Mouse (Mus musculus) embryonic facial prominence, embryonic 10.5 days (tissue): ENCODE data around the gene Ezh1. TPM values are rescaled to one million over a fixed set of nuclear protein-coding genes. Genes with fewer than 3 reads are reported as not detected.
A peak's percentile ranks its signal among the peaks of the same experiment; 100 is the strongest.

Experiments used
- DNase-seq: peaks from one replicate; pipeline ENCODE4 v3.0.0-alpha.2; 2017; ENCODE audit warnings: low spot score
- H3K27ac ChIP-seq: fragments of 300-500 bp; sonication (generic); replicated peaks from 2 replicates; pipeline ENCODE4 v1.5.1; 2016; ENCODE audit warnings: mild to moderate bottlenecking
- H3K27me3 ChIP-seq: fragments of 300-500 bp; sonication (generic); replicated peaks from 2 replicates; pipeline ENCODE4 v1.6.1; 2016; ENCODE audit warnings: low read depth, mild to moderate bottlenecking; ENCODE audit not compliant: poor library complexity, severe bottlenecking
- H3K36me3 ChIP-seq: fragments of 300-500 bp; sonication (generic); replicated peaks from 2 replicates; pipeline ENCODE4 v1.6.1; 2016; ENCODE audit warnings: mild to moderate bottlenecking, moderate library complexity
- H3K4me1 ChIP-seq: fragments of 300-500 bp; sonication (generic); 2 replicates; pipeline ENCODE4 v1.6.1; 2016
- H3K4me3 ChIP-seq: fragments of 300-500 bp; sonication (generic); 2 replicates; pipeline ENCODE4 v1.5.1; 2016; ENCODE audit warnings: mild to moderate bottlenecking, moderate library complexity
- H3K9me3 ChIP-seq: fragments of 300-500 bp; sonication (generic); 2 replicates; pipeline ENCODE4 v1.6.1; 2016; ENCODE audit warnings: mild to moderate bottlenecking
- WGBS: fragments of 180-500 bp; shearing (Covaris S2); methylation state at CpG from one replicate; pipeline ENCODE4 v1.1.7; 2016; 5-methylcytosine and 5-hydroxymethylcytosine counted together
- polyA plus RNA-seq: library from polyadenylated mRNA; unstranded; fragments of >200 nt; fragmentation: Nextera tagmentation; extraction: Ambion mirVana; gene quantifications from 2 replicates; pipeline ENCODE4 v1.2.1, GENCODE M21; 2016

The Ezh1 gene
- polyA plus RNA-seq, 1 experiment from 2014 or later, result 13.3 TPM

DNA sequence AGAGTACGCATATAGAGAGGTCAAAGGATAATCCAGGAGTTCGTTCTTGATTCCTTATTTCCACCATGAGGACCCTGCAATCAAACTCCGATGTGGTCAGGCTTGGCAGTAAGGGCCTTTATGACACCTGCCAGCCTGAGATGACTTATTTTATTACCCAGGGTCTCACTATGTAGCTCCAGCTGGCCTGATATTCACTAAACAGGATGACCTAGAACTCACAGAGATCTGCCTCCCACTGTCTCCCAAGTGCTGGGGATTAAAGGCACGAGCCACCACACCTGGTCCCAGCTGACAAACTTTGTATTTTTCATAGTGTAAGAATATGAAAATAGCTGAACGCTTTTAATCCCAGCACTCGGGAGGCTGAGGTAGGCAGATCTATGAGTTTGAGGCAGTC lies 71.1 kb downstream of the Ezh1 start:
- H3K9me3 ChIP-seq, result no peaks in the 10 kb centered on the region
- 69% methylated on average over 6 of the region's 6 CpGs for WGBS
- H3K27ac ChIP-seq, result no peak overlapping the region
- H3K4me1 ChIP-seq, result peaks cover 21% of the 10 kb centered on the region
- no peak for DNase-seq
- peaks cover 30% of the 10 kb centered on the region for H3K27me3 ChIP-seq
- peak overlapping the region; percentile 55; the same call in 1 of the 2 replicates for H3K4me3 ChIP-seq
- H3K36me3 ChIP-seq, result no peaks in the 10 kb centered on the region

DNA sequence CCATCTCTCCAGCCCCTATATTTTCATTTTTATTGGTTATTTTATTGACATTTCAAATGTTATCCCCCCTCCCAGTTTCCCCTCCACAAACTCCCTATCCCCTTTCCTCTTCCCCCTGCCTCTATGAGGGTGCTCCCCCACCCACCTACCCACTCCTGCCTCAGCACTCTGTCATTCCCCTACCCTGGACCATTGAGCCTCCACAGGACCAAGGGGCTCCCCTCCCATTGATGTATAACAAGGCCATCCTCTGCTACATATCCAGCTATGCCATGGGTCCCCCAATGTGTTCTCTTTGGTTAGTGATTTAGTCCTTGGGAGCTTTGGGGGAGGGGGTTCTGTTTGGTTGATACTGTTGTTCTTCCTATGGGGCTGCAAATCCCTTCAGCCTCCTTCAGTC lies 71.6 kb downstream of the Ezh1 start:
- peaks cover 26% of the 10 kb centered on the region for H3K4me1 ChIP-seq
- peaks cover 30% of the 10 kb centered on the region for H3K27me3 ChIP-seq
- no peaks in the 10 kb centered on the region for H3K36me3 ChIP-seq
- no peak overlapping the region for H3K4me3 ChIP-seq
- H3K9me3 ChIP-seq, result no peaks in the 10 kb centered on the region
- no peak overlapping the region for H3K27ac ChIP-seq
- no peak for DNase-seq

DNA sequence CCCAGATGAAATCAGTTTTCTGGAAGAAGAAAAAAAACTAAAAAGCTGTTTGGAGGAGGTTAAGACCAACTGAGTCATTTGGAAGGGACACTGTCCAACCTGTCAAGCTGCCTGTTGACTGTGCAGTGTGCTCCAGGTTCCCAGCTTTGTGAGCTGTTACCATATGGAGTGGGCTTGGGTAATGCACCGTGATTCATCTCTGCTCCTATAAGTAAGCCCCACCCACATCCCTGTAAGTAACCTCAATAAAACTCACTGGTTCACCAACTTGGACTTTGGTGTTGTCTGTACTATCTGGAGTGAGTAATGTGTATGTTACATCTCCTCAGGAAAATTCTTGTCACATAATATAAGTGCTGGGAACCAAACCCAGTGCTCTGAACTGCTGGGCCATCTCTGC lies 73.4 kb downstream of the Ezh1 start:
- H3K4me1 ChIP-seq, result peaks cover 40% of the 10 kb centered on the region
- no peaks in the 10 kb centered on the region for H3K9me3 ChIP-seq
- WGBS, result 75% methylated on average over 1 of the region's 1 CpGs
- H3K4me3 ChIP-seq, result no peak overlapping the region
- H3K27me3 ChIP-seq, result peaks cover 22% of the 10 kb centered on the region
- no peak for DNase-seq
- no peaks in the 10 kb centered on the region for H3K36me3 ChIP-seq
- no peak overlapping the region for H3K27ac ChIP-seq

DNA sequence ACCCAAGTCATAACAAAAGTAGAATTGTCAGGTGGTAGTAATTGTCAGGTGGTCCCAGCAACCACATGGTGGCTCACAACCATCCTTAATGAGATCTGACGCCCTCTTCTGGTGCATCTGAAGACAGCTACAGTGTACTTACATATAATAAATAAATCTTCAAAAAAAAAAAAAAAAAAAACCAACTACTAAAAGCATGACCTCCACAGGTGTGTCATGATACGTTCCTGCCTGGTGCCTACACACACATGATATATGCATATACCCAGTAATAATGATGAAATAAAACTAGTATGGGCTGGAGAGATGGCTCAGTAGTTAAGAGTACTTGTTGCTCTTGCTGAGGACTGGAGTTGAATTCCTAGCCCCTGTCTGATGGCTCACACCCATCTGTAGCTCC lies 75.2 kb downstream of the Ezh1 start:
- no peak overlapping the region for H3K4me3 ChIP-seq
- H3K27me3 ChIP-seq, result peaks cover 7% of the 10 kb centered on the region
- 45% methylated on average over 2 of the region's 2 CpGs for WGBS
- H3K9me3 ChIP-seq, result no peaks in the 10 kb centered on the region
- no peak for DNase-seq
- no peaks in the 10 kb centered on the region for H3K36me3 ChIP-seq
- H3K4me1 ChIP-seq, result peaks cover 41% of the 10 kb centered on the region
- H3K27ac ChIP-seq, result no peak overlapping the region

DNA sequence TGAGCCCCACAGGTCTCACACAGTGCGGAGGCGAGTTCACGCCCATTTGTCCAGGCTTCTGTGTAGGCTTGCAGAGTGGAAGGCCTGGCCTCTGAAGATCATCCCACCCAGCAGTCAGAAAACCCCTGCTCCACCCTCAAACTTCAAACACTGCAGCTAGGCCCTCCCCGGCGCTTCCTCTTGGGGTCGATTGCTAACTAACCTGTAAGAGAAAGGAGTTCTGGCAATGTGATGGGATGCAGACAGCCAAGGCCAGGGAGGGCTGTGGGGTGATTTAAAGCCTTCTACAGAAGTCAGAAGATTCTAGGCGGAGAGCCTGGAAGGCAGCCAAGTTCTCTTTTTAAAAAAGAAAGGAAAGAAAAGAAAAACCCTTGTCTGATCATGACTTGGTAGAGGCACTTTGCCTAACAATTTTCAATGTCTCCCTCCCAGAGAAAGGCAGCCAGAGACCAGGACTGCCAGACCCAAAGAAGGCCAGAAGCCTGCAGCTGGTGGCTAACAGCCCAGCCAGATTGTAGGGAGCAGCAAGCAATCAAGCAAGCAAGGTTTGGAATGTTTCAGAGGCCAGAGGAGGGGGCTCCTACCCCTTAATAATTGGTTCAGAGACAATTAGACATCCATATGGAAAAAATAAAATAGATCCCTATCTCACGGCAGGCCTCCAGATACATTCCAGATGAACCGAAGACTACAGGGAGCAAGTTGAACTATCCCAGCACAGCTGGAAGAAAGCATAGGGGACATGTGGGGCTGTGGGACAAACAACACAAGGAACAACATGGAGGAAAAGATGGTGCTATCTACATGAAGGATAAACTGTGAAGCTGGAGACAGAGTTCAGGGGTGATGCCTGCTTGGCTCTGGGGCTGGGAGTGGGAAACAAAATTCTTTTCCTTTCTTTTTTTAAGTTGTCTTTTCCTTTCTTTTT lies 76.8 kb downstream of the Ezh1 start:
- 56% methylated on average over 9 of the region's 9 CpGs for WGBS
- no peaks in the 10 kb centered on the region for H3K9me3 ChIP-seq
- no peak overlapping the region for H3K4me3 ChIP-seq
- no peaks in the 10 kb centered on the region for H3K27me3 ChIP-seq
- DNase-seq, result peak; percentile 60
- no peaks in the 10 kb centered on the region for H3K36me3 ChIP-seq
- peaks cover 31% of the 10 kb centered on the region for H3K4me1 ChIP-seq
- H3K27ac ChIP-seq, result peak overlapping the region; percentile 76

DNA sequence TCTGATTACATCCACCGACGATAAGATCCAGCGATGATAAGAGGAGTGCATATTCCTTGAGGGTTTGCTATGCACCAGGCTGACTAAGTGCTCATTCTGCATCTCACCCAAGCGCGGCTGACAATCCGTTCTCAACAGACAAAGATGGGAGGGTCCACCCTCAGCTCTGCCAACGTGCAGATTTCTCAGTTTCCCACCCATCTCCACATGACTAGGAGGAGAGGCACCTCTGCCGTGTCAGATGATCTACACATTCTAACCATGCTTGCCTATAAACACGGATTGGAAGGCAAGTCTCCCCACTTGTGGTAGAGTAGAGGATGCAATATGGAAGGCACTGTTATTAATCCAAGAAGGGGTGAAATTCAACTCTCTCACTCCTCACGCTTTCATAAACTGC lies 77.5 kb downstream of the Ezh1 start:
- H3K27ac ChIP-seq, result peak overlapping the region; percentile 76
- DNase-seq, result no peak
- no peaks in the 10 kb centered on the region for H3K36me3 ChIP-seq
- H3K4me3 ChIP-seq, result no peak overlapping the region
- 69% methylated on average over 10 of the region's 10 CpGs for WGBS
- H3K4me1 ChIP-seq, result peaks cover 35% of the 10 kb centered on the region
- H3K9me3 ChIP-seq, result no peaks in the 10 kb centered on the region
- H3K27me3 ChIP-seq, result no peaks in the 10 kb centered on the region

DNA sequence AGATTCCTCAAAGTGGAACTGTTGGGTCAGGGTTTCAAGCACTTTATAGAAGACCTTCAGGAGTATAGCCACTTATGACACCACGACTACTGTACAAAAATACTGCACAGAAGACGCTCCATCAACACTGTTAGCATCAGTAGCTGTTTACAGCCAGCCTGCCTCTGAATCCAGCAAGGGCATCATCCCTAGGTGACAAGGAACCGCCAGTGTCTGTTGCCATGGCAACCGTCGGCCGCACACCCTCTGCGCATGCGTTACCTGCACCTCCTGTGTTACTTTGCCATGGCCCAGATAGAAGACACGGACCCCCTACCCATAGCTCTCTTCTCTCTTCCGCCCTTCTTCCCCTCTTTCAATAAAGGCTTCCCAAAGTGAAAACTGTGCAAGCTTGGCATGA lies 79.9 kb downstream of the Ezh1 start:
- H3K4me1 ChIP-seq, result peaks cover 40% of the 10 kb centered on the region
- no peaks in the 10 kb centered on the region for H3K9me3 ChIP-seq
- peaks cover 7% of the 10 kb centered on the region for H3K27me3 ChIP-seq
- 20% methylated on average over 10 of the region's 10 CpGs for WGBS
- H3K36me3 ChIP-seq, result no peaks in the 10 kb centered on the region
- no peak overlapping the region for H3K27ac ChIP-seq
- peak; percentile 69 for DNase-seq
- H3K4me3 ChIP-seq, result no peak overlapping the region

DNA sequence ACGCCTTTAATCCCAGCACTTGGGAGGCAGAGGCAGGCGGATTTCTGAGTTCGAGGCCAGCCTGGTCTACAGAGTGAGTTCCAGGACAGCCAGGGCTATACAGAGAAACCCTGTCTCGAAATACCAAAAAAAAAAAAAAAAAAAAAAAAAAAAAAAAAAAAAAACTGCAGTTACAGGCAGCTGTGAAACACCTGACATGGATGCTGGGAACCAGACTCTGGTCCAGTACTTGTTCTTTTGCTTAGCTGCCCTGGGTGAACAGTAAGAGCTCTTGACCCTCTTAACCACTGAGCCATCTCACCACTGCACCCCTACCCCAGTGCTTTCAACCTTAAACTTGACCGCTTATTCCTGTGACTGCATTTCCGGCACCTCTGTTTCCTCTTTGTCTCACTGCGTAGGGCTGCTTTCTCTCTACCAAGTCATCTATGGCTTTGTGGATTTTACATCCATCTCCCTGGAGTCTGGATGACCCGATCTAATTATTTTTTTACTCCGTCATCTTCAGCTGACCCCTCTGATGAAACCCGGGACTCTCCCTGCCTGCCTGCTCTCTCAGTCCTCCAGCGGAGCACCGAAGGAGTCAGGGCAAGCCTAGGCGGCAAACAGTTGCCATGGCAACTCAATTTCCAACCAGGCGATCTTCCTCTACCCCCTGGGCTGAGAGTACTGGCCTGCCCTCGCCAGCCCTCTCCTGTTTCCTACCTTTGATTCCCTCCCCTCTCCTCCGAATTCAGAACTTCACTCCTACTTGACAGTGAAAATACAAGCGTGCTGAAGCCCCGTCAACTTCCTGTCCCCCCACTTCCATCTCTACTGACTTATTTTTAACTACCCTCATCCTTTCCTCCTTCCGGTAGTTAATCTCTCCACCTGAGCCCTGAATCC lies 82.7 kb downstream of the Ezh1 start:
- H3K27me3 ChIP-seq, result peaks cover 29% of the 10 kb centered on the region
- peaks cover 44% of the 10 kb centered on the region for H3K4me1 ChIP-seq
- peak overlapping the region; percentile 47 for H3K4me3 ChIP-seq
- peak overlapping the region; percentile 7 for H3K27ac ChIP-seq
- H3K9me3 ChIP-seq, result no peaks in the 10 kb centered on the region
- no peaks in the 10 kb centered on the region for H3K36me3 ChIP-seq
- DNase-seq, result peak; percentile 79
- 23% methylated on average over 19 of the region's 19 CpGs for whole genome bisulfite sequencing

DNA sequence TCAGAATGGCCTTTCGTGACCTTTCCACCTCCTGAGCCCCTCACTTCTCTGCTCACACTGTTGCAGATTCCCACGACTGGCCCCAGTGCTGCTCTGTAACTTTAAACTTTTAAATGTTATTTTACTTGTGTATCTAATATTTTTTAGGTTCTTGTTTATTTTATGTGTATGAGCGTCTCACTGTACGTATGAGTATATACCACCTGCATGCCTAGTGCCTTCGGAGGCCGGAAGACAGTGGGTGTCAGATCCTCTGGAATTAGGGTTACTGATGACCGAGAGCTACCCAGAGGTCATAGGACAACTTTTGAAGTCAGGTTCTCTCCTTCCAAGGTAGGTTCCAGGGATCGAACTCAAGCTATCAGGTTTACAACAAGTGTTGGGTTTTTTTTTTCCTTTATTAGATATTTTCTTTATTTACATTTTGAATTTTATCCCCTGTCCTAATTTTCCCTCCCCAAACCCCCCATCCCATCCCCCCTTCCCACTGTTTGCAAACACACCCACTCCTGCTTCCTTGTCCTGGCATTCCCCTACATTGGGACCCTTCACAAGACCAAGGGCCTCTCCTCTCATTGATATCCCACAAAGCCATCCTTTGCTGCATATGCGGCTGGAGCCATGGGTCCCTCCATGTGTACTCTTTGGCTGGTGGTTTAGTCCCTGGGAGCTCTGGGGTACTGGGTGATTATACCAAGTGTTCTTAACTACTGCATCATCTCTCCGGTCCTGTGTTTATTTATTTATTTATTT lies 83.9 kb downstream of the Ezh1 start:
- Histone ChIP-seq H3K9me3 (no peaks in the 10 kb centered on the region), H3K36me3 (no peaks in the 10 kb centered on the region), H3K27me3 (peaks cover 29% of the 10 kb centered on the region), H3K4me1 (peaks cover 38% of the 10 kb centered on the region), H3K27ac (no peak overlapping the region), H3K4me3 (no peak overlapping the region)
- no peak for DNase-seq
- WGBS, result 87% methylated on average over 10 of the region's 10 CpGs

Other genes starting within 250 kb of the Ezh1 start
- 30.1 and 30.5 TPM in 2 replicates for gene Atp6v0a1, start 217.0 kb downstream of the Ezh1 start, polyA plus RNA-seq
- 7.4 and 8.9 TPM in 2 replicates for gene Naglu, start 156.5 kb downstream of the Ezh1 start, polyA plus RNA-seq
- gene Hsd17b1, start 148.1 kb downstream of the Ezh1 start, polyA plus RNA-seq, result 0.21 TPM in 1 of 2 replicates, not detected in the other
- gene Coasy, start 143.9 kb downstream of the Ezh1 start, polyA plus RNA-seq, result 48.7 and 51.1 TPM in 2 replicates
- gene Mlx, start 139.2 kb downstream of the Ezh1 start, polyA plus RNA-seq, result 40.6 and 41.0 TPM in 2 replicates
- 69.5 and 72.3 TPM in 2 replicates for gene Psmc3ip, start 131.0 kb downstream of the Ezh1 start, polyA plus RNA-seq
- 19.7 and 20.2 TPM in 2 replicates for gene Retreg3, start 106.6 kb downstream of the Ezh1 start, polyA plus RNA-seq
- gene Tubg1, start 106.5 kb downstream of the Ezh1 start, polyA plus RNA-seq, result 135 and 142 TPM in 2 replicates
- 4.9 and 5.7 TPM in 2 replicates for gene Tubg2, start 70.6 kb downstream of the Ezh1 start, polyA plus RNA-seq
- gene Cntnap1, start 55.9 kb downstream of the Ezh1 start, polyA plus RNA-seq, result 0.23 and 0.31 TPM in 2 replicates
- 3.7 and 4.0 TPM in 2 replicates for gene Plekhh3, start 55.1 kb downstream of the Ezh1 start, polyA plus RNA-seq
- 0.16 TPM in 1 of 2 replicates, not detected in the other for gene Ccr10, start 51.0 kb downstream of the Ezh1 start, polyA plus RNA-seq
- 66.4 and 68.4 TPM in 2 replicates for gene Ramp2, start 19.6 kb upstream of the Ezh1 start, polyA plus RNA-seq
- gene Vps25, start 27.2 kb upstream of the Ezh1 start, polyA plus RNA-seq, result 124 TPM in 2 replicates
- 6.0 and 8.3 TPM in 2 replicates for gene Wnk4, start 34.1 kb upstream of the Ezh1 start, polyA plus RNA-seq
- 1.3 and 1.4 TPM in 2 replicates for gene Cntd1, start 52.5 kb upstream of the Ezh1 start, polyA plus RNA-seq
- 200 and 203 TPM in 2 replicates for gene Coa3, start 52.7 kb upstream of the Ezh1 start, polyA plus RNA-seq
- gene Becn1, start 75.8 kb upstream of the Ezh1 start, polyA plus RNA-seq, result 141 and 154 TPM in 2 replicates
- 189 and 203 TPM in 2 replicates for gene Psme3, start 89.8 kb upstream of the Ezh1 start, polyA plus RNA-seq
- gene Aoc2, start 98.6 kb upstream of the Ezh1 start, polyA plus RNA-seq, result 2.6 and 3.4 TPM in 2 replicates
- gene Aoc3, start 104.1 kb upstream of the Ezh1 start, polyA plus RNA-seq, result 0.04 TPM in 1 of 2 replicates, not detected in the other
- gene G6pc, start 141.1 kb upstream of the Ezh1 start, polyA plus RNA-seq, result not detected in 2 replicates
- 102 and 110 TPM in 2 replicates for gene Aarsd1, start 191.2 kb upstream of the Ezh1 start, polyA plus RNA-seq
- 12.6 and 13.1 TPM in 2 replicates for gene Gm27029, start 198.3 kb upstream of the Ezh1 start, polyA plus RNA-seq
- 17.5 and 21.4 TPM in 2 replicates for gene Rundc1, start 198.6 kb upstream of the Ezh1 start, polyA plus RNA-seq
- gene Ptges3l, start 198.9 kb upstream of the Ezh1 start, polyA plus RNA-seq, result 3.9 and 4.7 TPM in 2 replicates
- 469 and 481 TPM in 2 replicates for gene Rpl27, start 215.8 kb upstream of the Ezh1 start, polyA plus RNA-seq
- 2.1 and 3.1 TPM in 2 replicates for gene Ifi35, start 221.9 kb upstream of the Ezh1 start, polyA plus RNA-seq
- 16.5 and 31.6 TPM in 2 replicates for gene Rnd2, start 238.5 kb upstream of the Ezh1 start, polyA plus RNA-seq
- gene Vat1, start 239.8 kb upstream of the Ezh1 start, polyA plus RNA-seq, result 21.3 and 29.6 TPM in 2 replicates